Comparison of ENCODE assay signal across 7 mouse cellular contexts in the genomic region with DNA sequence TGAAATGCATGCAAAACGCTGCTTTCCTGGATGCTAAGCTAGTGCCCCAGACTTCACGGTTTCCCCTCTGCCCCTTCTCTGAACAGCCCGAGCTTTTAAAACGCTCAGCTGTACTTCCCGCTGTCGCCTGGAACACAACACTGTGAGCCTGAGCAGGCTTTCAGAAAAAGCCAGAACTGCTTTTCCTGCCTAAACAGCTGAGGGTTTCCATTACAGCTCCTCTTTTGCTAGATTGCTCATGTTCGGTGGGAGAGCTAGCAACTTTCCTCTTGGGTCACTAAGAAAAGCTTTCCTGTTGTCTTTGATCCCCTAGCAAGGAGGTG. TPM values are rescaled to one million over a fixed set of nuclear protein-coding genes. Genes with fewer than 3 reads are reported as not detected.
DNase-seq lines count a peak whose midpoint lies in the region; ATAC-seq lines count a peak whose summit lies in the region.

No protein-coding gene starts in this region.

- no peak for ATAC-seq in intestine, embryonic 16.5 days
- ATAC-seq in neural tube, embryonic 11.5 days (ENCODE audit: insufficient read depth, low FRiP score, low TSS enrichment), result no peak

- peak overlapping the region; percentile 76 for H3K4me2 ChIP-seq in intestine, embryonic 16.5 days (ENCODE audit: low read depth, low read length)
- peak overlapping the region; percentile 56; the same call in 1 of the 2 replicates for H3K4me2 ChIP-seq in neural tube, embryonic 11.5 days (ENCODE audit: low read depth)

- H3K36me3 ChIP-seq in forebrain, embryonic 10.5 days (replicated peaks), result no peaks in the 10 kb centered on the region
- H3K36me3 ChIP-seq in intestine, embryonic 16.5 days (ENCODE audit: control insufficient read depth, insufficient read depth, low read length), result no peaks in the 10 kb centered on the region
- no peaks in the 10 kb centered on the region for H3K36me3 ChIP-seq in neural tube, embryonic 11.5 days (ENCODE audit: control insufficient read depth, insufficient read depth, low read length)

- peak; percentile 4 to 8 for DNase-seq in left cerebral cortex, postnatal 14 days (ENCODE audit: low spot score in 2 of 2)
- no peak for DNase-seq in left cerebral cortex, adult 8-10 months (ENCODE audit: low spot score in 2 of 2)
- peak; percentile 14 for DNase-seq in forebrain, embryonic 10.5 days (ENCODE audit: extremely low spot score, low spot score)
- DNase-seq in neural tube, embryonic 11.5 days (ENCODE audit: low spot score), result peak; percentile 13
- DNase-seq in adipocyte (ENCODE audit: low spot score), result no peak
- DNase-seq in thymus, postnatal 4 days, result no peak

- peaks cover 68% of the 10 kb centered on the region for H3K27me3 ChIP-seq in forebrain, embryonic 10.5 days (ENCODE audit: poor library complexity, severe bottlenecking)
- H3K27me3 ChIP-seq in intestine, embryonic 16.5 days (replicated peaks; ENCODE audit: control insufficient read depth, insufficient read depth, low read length), result peaks cover 18% of the 10 kb centered on the region; the same call in 1 of the 2 replicates
- peaks cover 15% of the 10 kb centered on the region for H3K27me3 ChIP-seq in neural tube, embryonic 11.5 days (ENCODE audit: control insufficient read depth, insufficient read depth, low read length)

- 0 out of 2 replicates have a peak, but pooled peaks cover 4% of the 10 kb centered on the region for H3K4me1 ChIP-seq in forebrain, embryonic 10.5 days
- no peaks in the 10 kb centered on the region for H3K4me1 ChIP-seq in intestine, embryonic 16.5 days (ENCODE audit: control insufficient read depth, insufficient read depth, low read length)
- H3K4me1 ChIP-seq in neural tube, embryonic 11.5 days (ENCODE audit: control insufficient read depth, insufficient read depth, low read length), result no peaks in the 10 kb centered on the region

- H3K9me3 ChIP-seq in forebrain, embryonic 10.5 days, result no peaks in the 10 kb centered on the region
- no peaks in the 10 kb centered on the region for H3K9me3 ChIP-seq in intestine, embryonic 16.5 days (ENCODE audit: control insufficient read depth, low read length)
- no peaks in the 10 kb centered on the region for H3K9me3 ChIP-seq in neural tube, embryonic 11.5 days (ENCODE audit: control insufficient read depth, low read length)

- 17% methylated on average over 7 of the region's 7 CpGs for WGBS in forebrain, embryonic 10.5 days
- WGBS in intestine, embryonic 16.5 days, result 17% methylated on average over 7 of the region's 7 CpGs
- 14% methylated on average over 7 of the region's 7 CpGs for WGBS in neural tube, embryonic 11.5 days

- intact Hi-C loops in left cerebral cortex, postnatal 14 days (cut with DNase I), result no loop called here

- H3K4me3 ChIP-seq in forebrain, embryonic 10.5 days, result peak overlapping the region; percentile 56
- H3K4me3 ChIP-seq in intestine, embryonic 16.5 days (ENCODE audit: low read length), result no peak overlapping the region
- no peak overlapping the region for H3K4me3 ChIP-seq in neural tube, embryonic 11.5 days (ENCODE audit: low read depth, low read length)

- H3K9ac ChIP-seq in intestine, embryonic 16.5 days (ENCODE audit: low read depth, low read length), result no peak overlapping the region
- no peak overlapping the region for H3K9ac ChIP-seq in neural tube, embryonic 11.5 days (ENCODE audit: low read length)

- H3K27ac ChIP-seq in forebrain, embryonic 10.5 days, result no peak overlapping the region
- H3K27ac ChIP-seq in intestine, embryonic 16.5 days (ENCODE audit: low read length), result no peak overlapping the region
- no peak overlapping the region for H3K27ac ChIP-seq in neural tube, embryonic 11.5 days (ENCODE audit: low read depth, low read length)

RNA-seq across cellular contexts. Expression of a gene that starts 1.1 kb away (rescaled TPM):
- 1 to 10 TPM; 1.9 to 2.3 TPM for total RNA-seq in left cerebral cortex, postnatal 14 days (2021)
- 1 to 10 TPM; 1.8 to 2.8 (median 2.5) TPM for total RNA-seq in left cerebral cortex, adult 8-10 months (2022)
- polyA plus RNA-seq in forebrain, embryonic 10.5 days (2016; fragmentation: Nextera tagmentation; extraction: Ambion mirVana), result 0.09 and 0.11 TPM in 2 replicates
- polyA plus RNA-seq in intestine, embryonic 16.5 days (2015; fragmentation: Nextera tagmentation; extraction: Ambion mirVana), result 0.28 and 0.37 TPM in 2 replicates
- polyA plus RNA-seq in neural tube, embryonic 11.5 days (2014; fragmentation: Nextera tagmentation; extraction: Ambion mirVana), result 0.08 TPM in 1 of 2 replicates, not detected in the other

RNA-seq across cellular contexts. Expression of a gene that starts 1.8 kb away (rescaled TPM):
- total RNA-seq in left cerebral cortex, postnatal 14 days (2021), result 10 to 100 TPM; 23.1 to 27.9 TPM
- 10 to 100 TPM; 11.2 to 14.8 (median 13.9) TPM for total RNA-seq in left cerebral cortex, adult 8-10 months (2022)
- 0.06 TPM in 1 of 2 replicates, not detected in the other for polyA plus RNA-seq in forebrain, embryonic 10.5 days (2016; fragmentation: Nextera tagmentation; extraction: Ambion mirVana)
- 0.06 and 0.10 TPM in 2 replicates for polyA plus RNA-seq in intestine, embryonic 16.5 days (2015; fragmentation: Nextera tagmentation; extraction: Ambion mirVana)
- 0.23 and 0.28 TPM in 2 replicates for polyA plus RNA-seq in neural tube, embryonic 11.5 days (2014; fragmentation: Nextera tagmentation; extraction: Ambion mirVana)

Comparison
In these comparisons a context has a peak if more than half of its experiments do, and no peak if none do; other contexts are left out.
1. DNase-seq: peak in left cerebral cortex, postnatal 14 days (2 of 2), forebrain, embryonic 10.5 days (single experiment) and neural tube, embryonic 11.5 days (single experiment); none in left cerebral cortex, adult 8-10 months (0 of 2), adipocyte (single experiment) and thymus, postnatal 4 days (single experiment).